Mouse (Mus musculus) liver, embryonic 12.5 days (tissue): ENCODE measurements around the gene Ets2. TPM values are rescaled to one million over a fixed set of nuclear protein-coding genes. Genes with fewer than 3 reads are reported as not detected.

Experiments used
- ATAC-seq: fragments of 200-750 bp; cut with Nextera tagmentation; 2 replicates; pipeline ENCODE4 v1.8.0; 2017; ENCODE audit warnings: moderate number of reproducible peaks, mild to moderate bottlenecking, moderate library complexity
- H3K27ac ChIP-seq: fragments of 300-500 bp; sonication (generic); 2 replicates; pipeline ENCODE4 v1.5.1; 2016; ENCODE audit warnings: mild to moderate bottlenecking
- H3K27me3 ChIP-seq: fragments of 300-500 bp; sonication (generic); replicated peaks from 2 replicates; pipeline ENCODE4 v1.6.1; 2016; ENCODE audit warnings: mild to moderate bottlenecking, moderate library complexity
- H3K36me3 ChIP-seq: fragments of 300-500 bp; sonication (generic); 2 replicates; pipeline ENCODE4 v1.6.1; 2016; ENCODE audit warnings: mild to moderate bottlenecking, moderate library complexity
- H3K4me1 ChIP-seq: fragments of 300-500 bp; sonication (generic); 2 replicates; pipeline ENCODE4 v1.6.1; 2016
- H3K4me2 ChIP-seq: fragments of 300-500 bp; sonication (generic); 2 replicates; pipeline ENCODE4 v1.6.1; 2016; ENCODE audit warnings: mild to moderate bottlenecking, moderate library complexity
- H3K4me3 ChIP-seq: fragments of 300-500 bp; sonication (generic); 2 replicates; pipeline ENCODE4 v1.5.1; 2016; ENCODE audit warnings: mild to moderate bottlenecking, moderate library complexity
- H3K9ac ChIP-seq: fragments of 300-500 bp; sonication (generic); 2 replicates; pipeline ENCODE4 v1.6.1; 2016; ENCODE audit warnings: mild to moderate bottlenecking, moderate library complexity
- H3K9me3 ChIP-seq: fragments of 300-500 bp; sonication (generic); replicated peaks from 2 replicates; pipeline ENCODE4 v1.6.1; 2016; ENCODE audit warnings: mild to moderate bottlenecking, moderate library complexity
- WGBS: fragments of 180-500 bp; shearing (Covaris S2); methylation state at CpG from one replicate; pipeline ENCODE4 v1.1.7; 2016; ENCODE audit not compliant: insufficient replicate concordance; 5-methylcytosine and 5-hydroxymethylcytosine counted together
- polyA plus RNA-seq: library from polyadenylated mRNA; unstranded; fragments of >200 nt; fragmentation: Nextera tagmentation; extraction: Ambion mirVana; gene quantifications from 2 replicates; pipeline ENCODE4 v1.2.1, GENCODE M21; 2016

The Ets2 gene
- polyA plus RNA-seq, 1 experiment from 2014 or later = 18.6 TPM

DNA sequence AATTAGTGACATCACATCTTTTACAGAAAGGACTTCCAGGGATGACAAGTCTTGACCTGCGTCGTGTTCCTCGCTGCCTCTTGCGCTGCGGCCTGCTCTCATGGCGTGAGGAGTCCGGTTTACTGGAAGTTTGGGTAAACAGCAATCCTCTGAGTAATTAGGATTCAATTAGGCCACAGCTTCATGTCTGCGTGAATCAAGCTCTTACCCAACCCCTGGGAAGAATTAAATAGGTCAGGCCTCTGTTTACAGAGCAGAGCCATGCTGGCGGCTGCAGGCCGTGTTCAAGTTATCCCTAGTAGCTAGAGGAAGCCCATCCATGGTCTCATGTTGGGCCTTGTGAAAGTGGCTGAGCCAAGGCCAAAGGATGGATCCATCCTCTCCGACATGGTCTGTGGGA lies 39.5 kb downstream of the Ets2 start:
- H3K4me1 ChIP-seq = no peaks in the 10 kb centered on the region

DNA sequence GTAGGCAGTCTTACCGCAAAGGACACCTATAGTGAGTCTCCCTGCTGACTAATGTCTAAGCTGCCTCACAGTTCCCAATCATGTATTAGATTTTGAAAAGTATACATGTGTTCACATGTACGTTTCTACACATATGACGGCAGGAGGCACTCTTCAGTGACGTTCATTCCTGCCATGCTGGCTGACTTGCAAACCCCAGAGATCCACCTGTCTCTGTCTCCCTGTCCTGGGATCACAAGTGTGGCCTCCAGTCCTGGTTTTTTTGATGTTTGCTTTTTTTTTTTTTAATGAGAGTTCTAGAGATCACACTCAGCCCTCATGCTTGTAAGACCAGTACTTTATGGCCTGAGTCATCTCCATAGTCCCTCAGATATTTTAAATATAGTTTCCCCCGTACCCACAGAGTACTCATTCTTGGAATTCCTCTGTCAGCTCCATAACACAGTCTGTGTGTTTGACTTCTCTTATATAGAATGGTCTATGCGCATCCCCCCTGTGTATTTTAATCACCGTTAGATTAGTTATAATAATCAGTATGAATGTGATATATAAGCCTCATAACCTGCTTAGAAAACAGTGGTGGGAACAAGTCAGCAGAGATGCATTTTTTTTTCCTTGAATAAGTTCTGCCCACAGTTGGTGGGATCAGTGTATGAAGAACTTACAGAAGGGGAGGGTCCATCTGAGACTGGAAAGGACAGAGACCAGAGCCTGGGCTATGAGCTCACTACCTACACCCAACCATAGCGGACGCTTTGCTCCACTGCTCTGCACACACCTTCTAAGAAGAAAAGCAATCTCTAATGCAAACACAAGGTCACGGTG lies 40.3 kb downstream of the Ets2 start:
- Histone ChIP-seq H3K4me1 (no peaks in the 10 kb centered on the region), H3K27me3 (no peaks in the 10 kb centered on the region), H3K9ac (no peak overlapping the region), H3K9me3 (no peaks in the 10 kb centered on the region), H3K36me3 (no peaks in the 10 kb centered on the region), H3K27ac (no peak overlapping the region), H3K4me2 (no peak overlapping the region), H3K4me3 (no peak overlapping the region)
- no peak for ATAC-seq
- WGBS = 74% methylated on average over 10 of the region's 10 CpGs

More for the DNA sequence above, 39.5 kb downstream of the Ets2 start:
- H3K4me3 ChIP-seq = no peak overlapping the region
- H3K27ac ChIP-seq = no peak overlapping the region
- H3K9ac ChIP-seq = no peak overlapping the region
- WGBS = 74% methylated on average over 11 of the region's 11 CpGs
- no peak overlapping the region for H3K4me2 ChIP-seq
- ATAC-seq = no peak
- H3K36me3 ChIP-seq = no peaks in the 10 kb centered on the region
- no peaks in the 10 kb centered on the region for H3K27me3 ChIP-seq
- H3K9me3 ChIP-seq = no peaks in the 10 kb centered on the region

DNA sequence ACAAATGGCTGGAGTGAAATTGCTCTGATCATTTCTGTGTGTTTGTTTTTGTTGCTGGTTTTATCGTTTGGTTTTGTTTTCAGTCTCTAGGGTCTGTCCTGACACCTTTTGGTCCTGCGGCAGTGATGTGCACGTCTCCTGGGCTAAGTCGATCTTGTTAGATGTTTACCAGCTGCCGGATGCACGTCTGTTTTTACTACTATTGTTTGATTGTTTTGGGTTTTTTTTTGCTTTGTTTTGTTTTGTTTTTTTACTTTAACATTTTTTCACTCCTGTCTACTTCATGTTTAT lies 40.8 kb downstream of the Ets2 start:
- Histone ChIP-seq H3K36me3 (no peaks in the 10 kb centered on the region), H3K4me3 (no peak overlapping the region), H3K9me3 (no peaks in the 10 kb centered on the region), H3K4me1 (no peaks in the 10 kb centered on the region), H3K4me2 (no peak overlapping the region), H3K9ac (no peak overlapping the region), H3K27me3 (no peaks in the 10 kb centered on the region), H3K27ac (no peak overlapping the region)
- ATAC-seq = no peak
- 63% methylated on average over 6 of the region's 6 CpGs for WGBS

DNA sequence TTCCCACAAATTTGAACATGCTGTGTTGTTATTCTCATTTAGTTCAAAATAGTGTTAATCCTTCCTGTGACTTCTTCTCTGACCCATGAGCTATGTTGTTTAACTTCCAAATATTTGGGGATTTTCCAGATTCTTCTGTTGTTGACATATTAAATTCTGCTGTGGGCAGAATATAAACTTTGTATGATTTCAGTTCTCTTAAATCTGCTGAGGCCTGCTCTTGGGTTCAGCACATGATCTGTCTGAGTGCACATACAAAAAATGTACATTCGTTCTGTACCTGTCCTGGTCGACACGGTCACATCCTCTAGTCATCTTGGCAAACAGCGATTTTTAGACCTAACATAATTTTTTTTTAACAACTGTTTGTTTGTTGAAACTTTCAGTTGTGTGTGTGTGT lies 41.2 kb downstream of the Ets2 start:
- WGBS = 73% methylated on average over 4 of the region's 4 CpGs
- H3K4me2 ChIP-seq = no peak overlapping the region
- no peaks in the 10 kb centered on the region for H3K36me3 ChIP-seq
- ATAC-seq = no peak
- no peaks in the 10 kb centered on the region for H3K27me3 ChIP-seq
- no peak overlapping the region for H3K27ac ChIP-seq
- H3K4me1 ChIP-seq = no peaks in the 10 kb centered on the region
- no peaks in the 10 kb centered on the region for H3K9me3 ChIP-seq
- no peak overlapping the region for H3K4me3 ChIP-seq
- H3K9ac ChIP-seq = no peak overlapping the region

DNA sequence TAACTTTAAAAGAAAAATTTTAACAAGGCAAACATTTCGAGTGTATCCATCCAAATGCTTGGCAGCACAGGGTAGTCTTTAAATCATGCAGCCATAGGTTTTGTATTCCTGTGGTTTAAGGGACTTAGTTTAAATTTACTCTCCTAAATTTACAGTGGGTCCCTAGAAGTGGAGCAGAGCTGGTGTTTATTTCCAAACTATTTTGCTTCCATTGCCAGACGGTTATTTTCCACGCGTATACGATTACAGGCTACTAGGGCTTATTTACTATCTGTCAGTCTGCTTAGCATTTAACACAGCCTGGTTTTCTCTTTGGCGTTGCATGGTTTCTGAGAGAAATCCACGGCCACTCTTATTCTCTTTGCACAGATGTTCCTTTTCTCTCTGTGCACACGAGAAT lies 42.9 kb downstream of the Ets2 start:
- H3K9me3 ChIP-seq = no peaks in the 10 kb centered on the region
- WGBS = 72% methylated on average over 8 of the region's 8 CpGs
- H3K36me3 ChIP-seq = no peaks in the 10 kb centered on the region
- no peaks in the 10 kb centered on the region for H3K27me3 ChIP-seq
- H3K4me3 ChIP-seq = no peak overlapping the region
- no peak overlapping the region for H3K27ac ChIP-seq
- H3K4me2 ChIP-seq = no peak overlapping the region
- H3K4me1 ChIP-seq = no peaks in the 10 kb centered on the region
- H3K9ac ChIP-seq = no peak overlapping the region
- no peak for ATAC-seq

DNA sequence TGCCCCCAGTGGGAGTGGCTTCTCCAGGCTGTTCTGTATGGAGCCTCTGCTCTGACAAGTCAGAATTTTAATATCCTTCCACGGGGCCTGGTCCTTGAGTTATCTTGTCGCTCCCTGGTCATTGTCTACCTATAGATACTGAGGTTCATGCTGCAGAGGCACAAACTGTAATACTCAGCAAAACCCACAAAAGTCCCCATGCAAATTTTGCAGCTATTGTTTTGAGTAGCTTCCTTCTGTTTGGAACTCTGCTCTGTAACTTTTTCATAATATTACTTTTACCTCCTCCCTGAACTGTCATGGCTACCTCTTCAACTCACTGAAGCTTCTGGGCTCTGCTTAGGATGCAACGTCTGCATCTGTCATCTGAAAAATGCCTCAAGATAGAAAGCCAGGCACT lies 43.8 kb downstream of the Ets2 start:
- Histone ChIP-seq H3K27ac (no peak overlapping the region), H3K4me1 (0 out of 2 replicates have a peak, but pooled peaks cover 8% of the 10 kb centered on the region), H3K36me3 (no peaks in the 10 kb centered on the region), H3K4me2 (no peak overlapping the region), H3K4me3 (no peak overlapping the region), H3K27me3 (no peaks in the 10 kb centered on the region), H3K9me3 (no peaks in the 10 kb centered on the region), H3K9ac (no peak overlapping the region)
- 59% methylated on average over 3 of the region's 3 CpGs for WGBS
- no peak for ATAC-seq

DNA sequence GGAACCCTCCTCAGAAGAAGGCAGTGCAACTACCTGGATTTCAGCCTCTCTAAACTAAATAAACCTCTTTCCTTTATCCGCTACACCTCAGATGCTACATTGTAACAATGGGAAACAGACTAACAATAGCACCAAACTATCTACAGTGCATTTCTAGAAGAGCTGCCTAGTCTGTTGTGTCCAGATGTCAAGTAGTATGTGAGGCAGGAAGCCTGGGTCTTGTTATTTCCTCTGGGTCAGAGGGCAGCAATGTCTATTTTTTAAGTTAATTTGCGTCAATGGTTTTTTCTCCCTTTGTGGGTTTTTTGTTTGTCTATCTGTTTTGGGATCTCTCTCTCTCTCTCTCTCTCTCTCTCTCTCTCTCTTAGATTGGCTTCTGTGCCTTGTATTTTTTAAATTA lies 44.7 kb downstream of the Ets2 start:
- H3K4me1 ChIP-seq = 0 out of 2 replicates have a peak, but pooled peaks cover 9% of the 10 kb centered on the region
- H3K27ac ChIP-seq = no peak overlapping the region
- H3K4me2 ChIP-seq = no peak overlapping the region
- H3K27me3 ChIP-seq = no peaks in the 10 kb centered on the region
- H3K36me3 ChIP-seq = no peaks in the 10 kb centered on the region
- no peak for ATAC-seq
- no peak overlapping the region for H3K9ac ChIP-seq
- H3K4me3 ChIP-seq = no peak overlapping the region
- no peaks in the 10 kb centered on the region for H3K9me3 ChIP-seq
- WGBS = 69% methylated on average over 2 of the region's 2 CpGs

DNA sequence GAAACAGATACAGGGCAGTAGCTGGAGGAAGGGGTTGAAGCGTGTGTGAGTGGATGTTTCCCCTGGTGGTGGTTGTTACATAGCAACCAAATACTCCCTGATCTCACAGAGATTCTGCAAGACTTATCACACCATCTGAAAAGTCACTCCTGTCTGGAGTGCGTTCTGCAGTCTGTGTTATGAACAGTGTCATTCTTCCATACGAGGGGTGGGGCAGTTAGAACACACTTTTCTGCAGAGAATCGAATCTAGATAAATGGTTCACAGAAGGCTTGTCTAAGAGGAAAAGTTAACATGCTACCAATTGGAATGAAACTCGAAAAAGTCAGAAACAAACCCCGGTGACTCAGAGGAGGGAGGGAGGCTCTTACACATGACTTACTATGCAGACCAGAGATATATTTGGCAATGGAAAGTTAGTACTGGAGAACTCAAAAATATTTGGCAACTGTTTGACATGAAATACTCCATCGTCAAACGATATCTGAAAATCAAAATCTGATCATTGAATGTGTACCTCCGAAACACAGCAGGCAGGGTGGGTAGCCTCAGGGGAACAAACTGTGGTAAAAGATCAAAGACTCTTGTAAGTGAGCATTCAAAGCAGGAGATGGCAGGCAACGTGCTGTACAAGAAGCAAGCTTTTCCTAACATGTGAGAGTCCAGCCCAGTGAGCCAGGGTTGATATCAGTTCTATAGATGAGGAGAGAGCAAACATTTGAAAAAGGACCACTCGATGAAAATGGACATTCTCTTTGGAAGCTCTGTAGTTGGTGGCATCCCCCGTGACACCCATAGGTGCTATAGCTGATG lies 47.6 kb downstream of the Ets2 start:
- no peaks in the 10 kb centered on the region for H3K36me3 ChIP-seq
- no peak overlapping the region for H3K4me2 ChIP-seq
- WGBS = 68% methylated on average over 12 of the region's 12 CpGs

DNA sequence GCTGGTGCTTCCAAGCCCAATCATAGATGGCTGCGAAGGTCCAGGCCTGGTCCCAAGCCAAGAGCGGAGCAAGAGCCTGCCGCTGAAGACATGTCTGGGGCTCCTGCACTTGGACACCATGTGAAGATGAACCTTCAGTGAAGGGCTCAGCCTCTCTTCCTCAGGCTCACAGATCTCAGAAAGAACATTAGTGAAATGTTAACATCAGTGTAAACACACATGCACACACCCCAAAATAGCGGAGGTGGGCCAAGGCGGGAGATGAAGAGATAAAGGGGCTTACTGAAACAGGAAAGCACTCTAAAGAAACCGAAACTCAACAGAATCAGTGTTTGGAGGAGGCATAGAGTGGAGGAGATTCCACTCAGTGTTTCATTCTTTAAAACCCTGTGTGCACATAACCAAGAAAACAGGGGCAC lies 48.3 kb downstream of the Ets2 start:
- WGBS = 59% methylated on average over 6 of the region's 6 CpGs

More for the DNA sequence above, 47.6 kb downstream of the Ets2 start:
- H3K27ac ChIP-seq = no peak overlapping the region
- H3K4me3 ChIP-seq = no peak overlapping the region
- ATAC-seq = no peak
- H3K27me3 ChIP-seq = no peaks in the 10 kb centered on the region
- no peaks in the 10 kb centered on the region for H3K9me3 ChIP-seq
- no peak overlapping the region for H3K9ac ChIP-seq
- 0 out of 2 replicates have a peak, but pooled peaks cover 9% of the 10 kb centered on the region for H3K4me1 ChIP-seq

DNA sequence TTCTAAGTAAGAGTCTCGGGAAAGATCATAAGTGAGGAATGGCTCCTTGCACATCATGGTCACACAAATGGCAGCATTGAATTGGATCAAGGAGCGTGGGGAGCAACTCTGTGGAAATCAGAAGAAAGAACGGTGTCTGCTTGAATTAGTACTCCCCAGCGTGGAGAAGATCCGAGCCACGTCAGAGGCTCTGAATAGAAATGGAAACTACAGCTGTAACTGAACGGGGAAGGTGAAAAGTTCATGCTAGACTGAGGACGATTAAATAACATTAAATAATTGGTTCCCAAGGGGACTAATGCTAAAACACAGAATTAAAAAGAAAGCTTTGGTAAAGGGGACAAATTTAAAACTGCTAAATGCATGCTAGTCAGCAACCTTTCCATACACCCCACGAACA lies 50.6 kb downstream of the Ets2 start:
- 71% methylated on average over 9 of the region's 9 CpGs for WGBS
- H3K27ac ChIP-seq = no peak overlapping the region
- no peak overlapping the region for H3K4me3 ChIP-seq
- H3K9ac ChIP-seq = no peak overlapping the region
- H3K4me2 ChIP-seq = no peak overlapping the region
- no peaks in the 10 kb centered on the region for H3K27me3 ChIP-seq
- 0 out of 2 replicates have a peak, but pooled peaks cover 9% of the 10 kb centered on the region for H3K4me1 ChIP-seq
- no peaks in the 10 kb centered on the region for H3K36me3 ChIP-seq
- no peaks in the 10 kb centered on the region for H3K9me3 ChIP-seq
- no peak for ATAC-seq

More for the DNA sequence above, 48.3 kb downstream of the Ets2 start:
- Histone ChIP-seq H3K9me3 (no peaks in the 10 kb centered on the region), H3K4me2 (no peak overlapping the region), H3K9ac (no peak overlapping the region), H3K4me3 (no peak overlapping the region), H3K36me3 (no peaks in the 10 kb centered on the region), H3K27ac (no peak overlapping the region), H3K4me1 (0 out of 2 replicates have a peak, but pooled peaks cover 9% of the 10 kb centered on the region), H3K27me3 (no peaks in the 10 kb centered on the region)
- no peak for ATAC-seq

DNA sequence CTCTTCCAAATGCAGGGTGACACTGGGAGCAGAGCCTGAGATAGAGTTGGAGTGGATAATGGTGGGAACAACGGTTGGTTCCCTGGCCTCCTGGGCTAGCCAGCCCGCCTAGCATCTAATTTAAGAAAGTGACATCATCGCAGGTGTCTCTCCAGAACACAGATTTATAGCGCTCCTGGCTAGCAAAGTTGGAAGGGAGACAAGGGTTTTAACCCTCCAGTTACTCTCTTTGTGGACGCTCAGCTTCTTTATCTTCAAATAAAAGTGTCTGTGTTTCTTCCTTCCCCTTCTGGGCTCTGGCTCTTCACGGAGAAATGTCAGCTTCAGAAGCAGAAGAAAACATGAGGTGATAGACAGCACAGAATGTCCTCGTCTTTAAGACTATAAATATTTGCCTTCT lies 51.4 kb downstream of the Ets2 start:
- Histone ChIP-seq H3K4me3 (no peak overlapping the region), H3K4me2 (no peak overlapping the region), H3K9ac (no peak overlapping the region), H3K27me3 (no peaks in the 10 kb centered on the region), H3K27ac (no peak overlapping the region), H3K36me3 (no peaks in the 10 kb centered on the region), H3K4me1 (0 out of 2 replicates have a peak, but pooled peaks cover 9% of the 10 kb centered on the region), H3K9me3 (no peaks in the 10 kb centered on the region)
- 18% methylated on average over 7 of the region's 7 CpGs for WGBS
- no peak for ATAC-seq
